Mouse (Mus musculus) liver, postnatal 0 days (tissue): ENCODE data around the gene Gle1. TPM values are rescaled to one million over a fixed set of nuclear protein-coding genes. Genes with fewer than 3 reads are reported as not detected.
A peak's percentile ranks its signal among the peaks of the same experiment; 100 is the strongest.
"Not testable (repeated sequence)": the region's sequence is repeated elsewhere in the genome, so short reads cannot be mapped to it uniquely, and the experiment has no call there.

Experiments
- ATAC-seq: fragments of 200-750 bp; cut with Nextera tagmentation; 2 replicates; pipeline ENCODE4 v1.8.0; 2017; ENCODE audit warnings: mild to moderate bottlenecking, moderate library complexity
- DNase-seq: peaks from one replicate; pipeline ENCODE4 v3.0.0-alpha.2; 2016
- H3K27ac ChIP-seq: fragments of 300-500 bp; sonication (generic); 2 replicates; pipeline ENCODE4 v1.5.1; 2014; ENCODE audit warnings: antibody characterized with exemption, moderate library complexity, mild to moderate bottlenecking, low read depth
- H3K27me3 ChIP-seq: fragments of 300-500 bp; sonication (generic); 2 replicates; pipeline ENCODE4 v1.6.1; 2014; ENCODE audit warnings: low read length, control low read depth, mixed read lengths; ENCODE audit not compliant: insufficient read depth
- H3K36me3 ChIP-seq: fragments of 300-500 bp; sonication (generic); replicated peaks from 2 replicates; pipeline ENCODE4 v1.6.1; 2014; ENCODE audit warnings: mild to moderate bottlenecking, control low read depth, low read length, moderate library complexity, mixed read lengths; ENCODE audit not compliant: insufficient read depth
- H3K4me1 ChIP-seq: fragments of 300-500 bp; sonication (generic); 2 replicates; pipeline ENCODE4 v1.6.1; 2014; ENCODE audit warnings: antibody characterized with exemption, mild to moderate bottlenecking, control low read depth; ENCODE audit not compliant: insufficient read depth
- H3K4me2 ChIP-seq: fragments of 300-500 bp; sonication (generic); 2 replicates; pipeline ENCODE4 v1.6.1; 2014; ENCODE audit warnings: low read depth, mild to moderate bottlenecking, low read length, moderate library complexity, mixed read lengths
- H3K4me3 ChIP-seq: fragments of 300-500 bp; sonication (generic); 2 replicates; pipeline ENCODE4 v1.5.1; 2014; ENCODE audit warnings: low read depth, low read length
- H3K9ac ChIP-seq: fragments of 300-500 bp; sonication (generic); replicated peaks from 2 replicates; pipeline ENCODE4 v1.6.1; 2014; ENCODE audit warnings: mild to moderate bottlenecking, moderate library complexity
- H3K9me3 ChIP-seq: fragments of 300-500 bp; sonication (generic); 2 replicates; pipeline ENCODE4 v1.6.1; 2016; ENCODE audit warnings: mild to moderate bottlenecking, control low read depth, low read length, mixed read lengths
- CTCF ChIP-seq: sonication (generic); IDR thresholded peaks from 2 replicates; pipeline ENCODE4 v1.5.1; 2016; ENCODE audit warnings: antibody characterized with exemption, low read depth
- EP300 ChIP-seq: IDR thresholded peaks from 2 replicates; pipeline ENCODE4 v1.6.1; 2016; ENCODE audit warnings: antibody characterized with exemption, low read depth, mild to moderate bottlenecking
- WGBS: fragments of 180-500 bp; shearing (Covaris S2); extraction: QIAGEN DNeasy Blood & Tissue Kit; methylation state at CpG from one replicate; pipeline ENCODE4 v1.1.7; 2014; ENCODE audit not compliant: insufficient replicate concordance; 5-methylcytosine and 5-hydroxymethylcytosine counted together
- polyA plus RNA-seq: library from polyadenylated mRNA; unstranded; fragments of >200 nt; fragmentation: Nextera tagmentation; extraction: Ambion mirVana; gene quantifications from 2 replicates; pipeline ENCODE4 v1.2.1, GENCODE M21; 2015

Gle1 gene
- polyA plus RNA-seq, 1 experiment from 2014 or later: 14.7 TPM

DNA sequence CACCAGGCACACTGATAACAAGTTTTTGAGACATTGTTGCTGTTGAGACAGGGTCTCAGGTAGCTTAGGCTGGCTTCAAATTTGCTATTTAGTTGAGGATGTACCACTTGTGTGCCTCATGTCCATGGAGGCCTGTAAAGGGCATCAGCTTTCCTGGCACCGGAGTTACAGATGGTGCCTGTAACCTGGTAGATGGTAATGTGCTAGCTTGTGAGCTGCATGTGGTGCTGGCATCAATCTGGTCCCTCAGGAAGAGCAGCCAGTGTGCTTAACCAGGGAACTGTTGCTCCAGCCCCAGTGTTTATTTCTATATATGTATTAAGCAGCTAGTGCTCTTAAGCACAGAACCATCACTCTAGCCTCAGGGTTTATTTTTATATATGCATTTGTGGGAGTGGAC, 39.2 kb upstream of the Gle1 start:
- Histone ChIP-seq H3K4me1 (peaks cover 4% of the 10 kb centered on the region), H3K9ac (no peak overlapping the region), H3K27me3 (no peaks in the 10 kb centered on the region), H3K9me3 (no peaks in the 10 kb centered on the region), H3K27ac (no peak overlapping the region), H3K36me3 (peaks cover 91% of the 10 kb centered on the region), H3K4me3 (no peak overlapping the region), H3K4me2 (no peak overlapping the region)
- TF ChIP-seq EP300 (no peak), CTCF (no peak)
- DNase-seq (no peak), ATAC-seq (no peak)
- WGBS: 96% methylated on average over 1 of the region's 1 CpGs

DNA sequence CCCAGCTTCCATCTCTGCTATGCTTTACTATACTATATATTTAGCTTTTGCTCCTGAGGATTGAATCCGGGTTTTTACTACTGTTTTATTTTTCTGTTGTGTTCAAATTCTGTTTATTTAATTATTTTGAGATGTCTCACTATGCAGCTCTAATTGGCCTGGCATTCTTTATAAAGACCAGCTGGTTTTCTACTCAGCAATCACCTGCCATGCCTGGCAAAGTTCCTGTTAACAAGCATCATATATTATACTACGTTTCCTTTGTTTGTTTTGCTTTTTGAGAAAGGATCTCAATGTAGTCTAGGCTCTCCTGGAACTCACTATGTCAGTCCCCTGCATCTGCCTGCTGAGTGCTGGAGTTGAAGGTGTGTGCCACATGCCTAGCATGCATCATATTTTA, 37.9 kb upstream of the Gle1 start:
- Histone ChIP-seq H3K4me2 (no peak overlapping the region), H3K4me1 (no peaks in the 10 kb centered on the region), H3K27ac (no peak overlapping the region), H3K4me3 (no peak overlapping the region), H3K9ac (no peak overlapping the region), H3K9me3 (no peaks in the 10 kb centered on the region), H3K27me3 (no peaks in the 10 kb centered on the region), H3K36me3 (peaks cover 94% of the 10 kb centered on the region)
- ATAC-seq: no peak
- no peak for DNase-seq
- TF ChIP-seq EP300 (no peak), CTCF (no peak)
- WGBS: 89% methylated on average over 2 of the region's 2 CpGs

DNA sequence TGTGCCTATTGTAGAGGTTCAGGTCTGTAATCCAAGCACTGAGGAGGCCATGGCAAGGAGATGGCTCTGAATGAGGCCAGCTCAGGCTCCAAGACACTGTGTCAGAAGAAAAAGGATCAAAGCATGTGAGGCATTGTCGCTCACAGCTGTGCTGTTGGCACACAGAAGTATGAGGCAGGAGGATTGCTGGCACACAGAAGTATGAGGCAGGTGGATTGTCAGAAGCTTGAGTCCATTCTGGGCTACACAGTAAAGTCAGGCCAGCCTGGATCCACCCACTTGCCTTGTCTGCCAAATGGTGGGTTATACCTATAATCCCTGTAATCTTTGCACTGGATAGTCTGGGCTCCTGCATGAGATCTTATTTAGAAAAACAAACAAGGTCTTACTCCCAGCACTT, 37.1 kb upstream of the Gle1 start:
- no peak for TF ChIP-seq EP300
- TF ChIP-seq CTCF: no peak
- H3K27me3 ChIP-seq: no peaks in the 10 kb centered on the region
- ATAC-seq (no peak), DNase-seq (no peak)
- H3K9ac ChIP-seq: no peak overlapping the region
- no peaks in the 10 kb centered on the region for H3K9me3 ChIP-seq
- H3K4me1 ChIP-seq: no peaks in the 10 kb centered on the region
- H3K27ac ChIP-seq: no peak overlapping the region
- WGBS: 96% methylated on average over 1 of the region's 1 CpGs
- H3K36me3 ChIP-seq: peaks cover 94% of the 10 kb centered on the region
- no peak overlapping the region for H3K4me2 ChIP-seq
- no peak overlapping the region for H3K4me3 ChIP-seq

DNA sequence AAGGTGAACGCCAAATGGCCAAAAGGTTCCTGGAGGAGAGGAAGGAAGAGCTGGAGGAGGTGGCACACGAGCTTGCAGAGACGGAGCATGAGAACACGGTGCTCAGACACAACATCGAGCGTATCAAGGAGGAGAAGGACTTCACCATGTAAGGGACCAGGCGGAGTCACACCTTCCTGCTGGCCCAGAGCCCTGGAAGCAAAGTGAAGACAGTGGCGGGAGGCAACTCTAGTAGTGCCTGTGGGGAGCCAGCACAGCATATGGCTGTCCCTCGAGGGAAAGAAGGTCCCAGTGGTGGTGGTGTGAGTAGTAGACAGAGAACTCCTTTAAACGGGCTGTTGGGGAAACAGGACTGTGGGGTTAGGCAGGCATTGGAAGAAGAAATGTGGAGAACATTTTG, 33.0 kb upstream of the Gle1 start:
- TF ChIP-seq EP300: no peak
- TF ChIP-seq CTCF: no peak
- no peak overlapping the region for H3K27ac ChIP-seq

DNA sequence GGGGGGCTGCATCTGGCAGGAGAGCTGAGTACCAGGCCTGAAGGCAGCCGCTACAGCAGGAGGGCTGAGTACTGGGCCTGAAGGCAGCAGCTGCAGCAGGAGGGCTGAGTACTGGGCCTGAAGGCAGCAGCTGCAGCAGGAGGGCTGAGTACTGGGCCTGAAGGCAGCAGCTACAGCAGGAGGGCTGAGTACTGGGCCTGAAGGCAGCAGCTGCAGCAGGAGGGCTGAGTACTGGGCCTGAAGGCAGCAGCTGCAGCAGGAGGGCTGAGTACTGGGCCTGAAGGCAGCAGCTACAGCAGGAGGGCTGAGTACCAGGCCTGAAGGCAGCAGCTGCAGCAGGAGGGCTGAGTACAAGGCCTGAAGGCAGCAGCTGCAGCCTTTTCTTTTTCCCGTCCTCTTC, 27.1 kb upstream of the Gle1 start:
- H3K9ac ChIP-seq, H3K4me2 ChIP-seq, ATAC-seq, DNase-seq, H3K27me3 ChIP-seq, H3K4me1 ChIP-seq, H3K9me3 ChIP-seq, H3K4me3 ChIP-seq, H3K27ac ChIP-seq: not testable (repeated sequence)
- peaks cover 62% of the 10 kb centered on the region for H3K36me3 ChIP-seq
- 86% methylated on average over 2 of the region's 2 CpGs for WGBS

More for the DNA sequence above, 33.0 kb upstream of the Gle1 start:
- DNase-seq: no peak
- H3K4me2 ChIP-seq: no peak overlapping the region
- no peak overlapping the region for H3K4me3 ChIP-seq
- WGBS: 91% methylated on average over 10 of the region's 10 CpGs
- H3K9me3 ChIP-seq: no peaks in the 10 kb centered on the region
- H3K27me3 ChIP-seq: no peaks in the 10 kb centered on the region
- no peaks in the 10 kb centered on the region for H3K4me1 ChIP-seq
- no peak for ATAC-seq
- H3K36me3 ChIP-seq: peaks cover 95% of the 10 kb centered on the region
- no peak overlapping the region for H3K9ac ChIP-seq

DNA sequence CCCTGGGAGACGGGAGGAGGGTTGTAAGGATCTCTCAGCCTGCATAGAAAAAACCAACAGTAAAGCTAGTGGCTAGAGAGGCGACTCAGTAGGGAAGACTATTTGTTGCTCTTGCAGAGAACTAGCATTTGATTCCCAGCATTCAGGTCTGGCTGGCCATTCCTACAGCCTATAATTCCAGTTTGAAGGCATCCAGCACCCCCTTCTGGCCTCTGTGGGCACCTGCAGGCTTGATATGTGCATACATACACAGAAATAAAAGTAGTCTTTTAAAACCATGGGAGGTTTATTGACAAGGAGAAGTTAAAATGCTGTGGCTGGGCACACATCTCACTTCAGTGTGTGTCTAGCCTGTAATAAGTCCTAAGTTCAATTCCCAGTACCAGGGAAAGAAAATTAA, 25.2 kb upstream of the Gle1 start:
- no peaks in the 10 kb centered on the region for H3K27me3 ChIP-seq
- peaks cover 60% of the 10 kb centered on the region for H3K36me3 ChIP-seq
- DNase-seq: no peak

DNA sequence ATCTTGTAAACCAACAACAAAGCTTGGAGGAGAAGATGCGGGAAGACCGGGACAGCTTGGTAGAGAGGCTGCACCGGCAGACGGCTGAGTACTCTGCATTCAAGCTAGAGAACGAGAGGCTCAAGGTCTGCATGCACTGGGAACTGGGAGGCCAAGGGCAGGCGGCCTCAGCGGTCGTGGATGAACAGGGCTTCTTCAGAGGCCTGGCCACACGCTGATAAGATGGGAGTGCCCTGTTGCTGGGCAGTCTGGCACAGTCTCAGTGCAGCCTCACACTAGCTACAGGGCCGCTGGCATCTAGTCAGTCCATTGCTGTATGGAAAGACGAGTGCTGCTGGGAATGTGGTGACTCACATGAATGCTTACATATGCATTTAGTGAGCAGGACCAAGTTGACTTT, 17.6 kb upstream of the Gle1 start:
- H3K27ac ChIP-seq: peak overlapping the region; percentile 45; the same call in 1 of the 2 replicates
- 82% methylated on average over 11 of the region's 11 CpGs for WGBS
- no peak overlapping the region for H3K4me3 ChIP-seq
- ATAC-seq: peak; percentile 94
- 0 out of 2 replicates have a peak, but pooled peaks cover 3% of the 10 kb centered on the region for H3K4me1 ChIP-seq
- peak overlapping the region; percentile 26; the same call in 1 of the 2 replicates for H3K4me2 ChIP-seq
- H3K36me3 ChIP-seq: peaks cover 71% of the 10 kb centered on the region
- H3K9me3 ChIP-seq: no peaks in the 10 kb centered on the region
- TF ChIP-seq EP300: no peak
- TF ChIP-seq CTCF: no peak
- DNase-seq: peak; percentile 63
- H3K9ac ChIP-seq: no peak overlapping the region; the same call in 1 of the 2 replicates
- H3K27me3 ChIP-seq: no peaks in the 10 kb centered on the region

More for the DNA sequence above, 25.2 kb upstream of the Gle1 start:
- no peak for ATAC-seq
- 88% methylated on average over 2 of the region's 2 CpGs for WGBS
- TF ChIP-seq EP300: no peak
- peak; percentile 65 for TF ChIP-seq CTCF
- Histone ChIP-seq H3K4me2 (no peak overlapping the region), H3K27ac (no peak overlapping the region), H3K9me3 (no peaks in the 10 kb centered on the region), H3K4me3 (no peak overlapping the region), H3K4me1 (no peaks in the 10 kb centered on the region), H3K9ac (no peak overlapping the region)
